Mouse (Mus musculus) embryo, embryonic 10 days (tissue): ENCODE measurements around the gene Snx25.
"Not testable (repeated sequence)": the region's sequence is repeated elsewhere in the genome, so short reads cannot be mapped to it uniquely, and the experiment has no call there.

Experiments used
- DNase-seq: peaks from one replicate; pipeline ENCODE4 v3.0.0-alpha.2; 2015; ENCODE audit warnings: low spot score

Gene Snx25

GRCm38 (mm10) chr8:46137336-46137735 is 14.6 kb downstream of the Snx25 start:
- no peak for DNase-seq

GRCm38 (mm10) chr8:46135546-46135945 is 16.4 kb downstream of the Snx25 start:
- not testable (repeated sequence) for DNase-seq

GRCm38 (mm10) chr8:46130426-46130825 is 21.5 kb downstream of the Snx25 start:
- no peak for DNase-seq

- no peak for DNase-seq
These were observed 29.5 kb downstream of the Snx25 start for GRCm38 (mm10) chr8:46122498-46122897.

- no peak for DNase-seq
These were observed 32.8 kb downstream of the Snx25 start for GRCm38 (mm10) chr8:46119176-46119575.

- no peak for DNase-seq
These were observed 34.8 kb downstream of the Snx25 start for GRCm38 (mm10) chr8:46117172-46117571.

- not testable (repeated sequence) for DNase-seq
These were observed 38.4 kb downstream of the Snx25 start for GRCm38 (mm10) chr8:46113421-46114170.

- no peak for DNase-seq
These were observed 44.3 kb downstream of the Snx25 start for GRCm38 (mm10) chr8:46107690-46108089.

- DNase-seq = no peak
These were observed 48.5 kb downstream of the Snx25 start for GRCm38 (mm10) chr8:46103434-46103833.

GRCm38 (mm10) chr8:46092667-46093360 is 59.1 kb downstream of the Snx25 start:
- DNase-seq = no peak

GRCm38 (mm10) chr8:46083141-46083540 is 68.8 kb downstream of the Snx25 start:
- DNase-seq = no peak

GRCm38 (mm10) chr8:46081030-46081429 is 70.9 kb downstream of the Snx25 start:
- no peak for DNase-seq

- no peak for DNase-seq
These were observed 73.1 kb downstream of the Snx25 start for GRCm38 (mm10) chr8:46078866-46079265.

GRCm38 (mm10) chr8:46075223-46075622 is 76.7 kb downstream of the Snx25 start:
- no peak for DNase-seq

GRCm38 (mm10) chr8:46073540-46074140 is 78.3 kb downstream of the Snx25 start:
- no peak for DNase-seq

GRCm38 (mm10) chr8:46072798-46073197 is 79.2 kb downstream of the Snx25 start:
- DNase-seq = no peak

- DNase-seq = no peak
These were observed 111.7 kb downstream of the Snx25 start for GRCm38 (mm10) chr8:46040260-46040659.

GRCm38 (mm10) chr8:46039666-46040065 is 112.3 kb downstream of the Snx25 start:
- no peak for DNase-seq

- no peak for DNase-seq
These were observed 115.7 kb downstream of the Snx25 start for GRCm38 (mm10) chr8:46036217-46036616.

- DNase-seq = no peak
These were observed 127.6 kb downstream of the Snx25 start for GRCm38 (mm10) chr8:46024392-46024791.

- no peak for DNase-seq
These were observed 129.2 kb downstream of the Snx25 start for GRCm38 (mm10) chr8:46022758-46023157.

- no peak for DNase-seq
These were observed 129.8 kb downstream of the Snx25 start for GRCm38 (mm10) chr8:46022203-46022602.
